Mouse (Mus musculus): ENCODE data around the gene Olfr1065.
"Not testable (repeated sequence)": the region's sequence is repeated elsewhere in the genome, so short reads cannot be mapped to it uniquely, and the experiment has no call there.

The Olfr1065 gene

GRCm38 (mm10) chr2:86450491-86450890 lies at the start of gene Olfr1065:
TSS of gene Olfr1065 (minus strand) at chr2:86450591.
- ATAC-seq (ENCODE audit: insufficient number of reproducible peaks, low FRiP score, low TSS enrichment), result not testable (repeated sequence)

- no peak for ATAC-seq (ENCODE audit: insufficient number of reproducible peaks, low FRiP score, low TSS enrichment)
Measured at GRCm38 (mm10) chr2:86487286-86487685, 36.9 kb upstream of the Olfr1065 start, which contains the start of gene Olfr228. TSS of gene Olfr228 (minus strand) at chr2:86487386.

- no peak for ATAC-seq (ENCODE audit: insufficient number of reproducible peaks, low FRiP score, low TSS enrichment)
Measured at GRCm38 (mm10) chr2:86464442-86465109, 14.2 kb upstream of the Olfr1065 start.

- no peak for ATAC-seq (ENCODE audit: insufficient number of reproducible peaks, low FRiP score, low TSS enrichment)
Measured at GRCm38 (mm10) chr2:86460434-86460833, 10.0 kb upstream of the Olfr1065 start.

GRCm38 (mm10) chr2:86456169-86456568 lies 5.8 kb upstream of the Olfr1065 start, which contains the start of gene Olfr1066:
TSS of gene Olfr1066 (minus strand) at chr2:86456269.
- no peak for ATAC-seq (ENCODE audit: insufficient number of reproducible peaks, low FRiP score, low TSS enrichment)

- not testable (repeated sequence) for ATAC-seq (ENCODE audit: insufficient number of reproducible peaks, low FRiP score, low TSS enrichment)
Measured at GRCm38 (mm10) chr2:86442101-86442500, 8.3 kb downstream of the Olfr1065 start.

GRCm38 (mm10) chr2:86428511-86428910 lies 21.9 kb downstream of the Olfr1065 start:
- not testable (repeated sequence) for ATAC-seq (ENCODE audit: insufficient number of reproducible peaks, low FRiP score, low TSS enrichment)

GRCm38 (mm10) chr2:86426649-86427048 lies 23.7 kb downstream of the Olfr1065 start, which contains the start of gene Olfr1062:
TSS of gene Olfr1062 (minus strand) at chr2:86426749.
- not testable (repeated sequence) for ATAC-seq (ENCODE audit: insufficient number of reproducible peaks, low FRiP score, low TSS enrichment)

GRCm38 (mm10) chr2:86413950-86414349 lies 36.4 kb downstream of the Olfr1065 start, which contains the start of gene Olfr1061:
TSS of gene Olfr1061 (minus strand) at chr2:86414050.
- no peak for ATAC-seq (ENCODE audit: insufficient number of reproducible peaks, low FRiP score, low TSS enrichment)

- ATAC-seq (ENCODE audit: insufficient number of reproducible peaks, low FRiP score, low TSS enrichment), result no peak
Measured at GRCm38 (mm10) chr2:86395114-86395513, 55.3 kb downstream of the Olfr1065 start.
